8 mouse cellular contexts compared by ENCODE assay signal in the genomic region with DNA sequence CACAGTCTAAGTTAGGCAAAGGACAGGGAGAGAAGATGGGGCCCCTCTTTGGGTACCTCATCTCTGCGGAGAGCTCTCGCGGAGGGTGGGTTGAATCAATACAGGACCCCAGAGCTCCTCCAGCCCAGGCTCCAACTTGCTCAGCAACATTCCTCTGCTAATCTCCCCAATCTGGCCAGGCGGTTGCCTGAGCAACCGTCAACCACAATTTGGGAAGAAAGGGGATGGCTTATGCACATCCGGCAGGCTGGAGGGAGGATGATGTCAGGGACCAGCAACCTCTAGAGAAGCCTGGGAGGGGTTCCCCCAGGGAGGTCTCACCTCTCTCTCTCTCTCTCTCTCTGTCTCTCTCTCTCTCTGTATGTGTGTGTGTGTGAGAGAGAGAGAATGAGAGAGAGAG. TPM values are rescaled to one million over a fixed set of nuclear protein-coding genes. Genes with fewer than 3 reads are reported as not detected.
DNase-seq lines count a peak whose midpoint lies in the region; ATAC-seq lines count a peak whose summit lies in the region.

No protein-coding gene starts in this region.

- no peaks in the 10 kb centered on the region for H3K9me3 ChIP-seq in lung, embryonic 15.5 days
- no peaks in the 10 kb centered on the region for H3K9me3 ChIP-seq in embryonic facial prominence, embryonic 13.5 days
- no peaks in the 10 kb centered on the region for H3K9me3 ChIP-seq in stomach, embryonic 14.5 days (ENCODE audit: control insufficient read depth, low read depth, low read length)

- no peaks in the 10 kb centered on the region for H3K36me3 ChIP-seq in lung, embryonic 15.5 days
- H3K36me3 ChIP-seq in embryonic facial prominence, embryonic 13.5 days, result no peaks in the 10 kb centered on the region; the same call in 1 of the 2 replicates
- H3K36me3 ChIP-seq in stomach, embryonic 14.5 days (ENCODE audit: control insufficient read depth, insufficient read depth, low read length), result no peaks in the 10 kb centered on the region

- 14% methylated on average over 6 of the region's 6 CpGs for WGBS in lung, embryonic 15.5 days
- 3% methylated on average over 6 of the region's 6 CpGs for WGBS in embryonic facial prominence, embryonic 13.5 days
- 7% methylated on average over 6 of the region's 6 CpGs for WGBS in stomach, embryonic 14.5 days

- no peaks in the 10 kb centered on the region for H3K27me3 ChIP-seq in lung, embryonic 15.5 days
- H3K27me3 ChIP-seq in embryonic facial prominence, embryonic 13.5 days, result no peaks in the 10 kb centered on the region
- H3K27me3 ChIP-seq in stomach, embryonic 14.5 days (ENCODE audit: control insufficient read depth, insufficient read depth, low read length), result no peaks in the 10 kb centered on the region

- no peak overlapping the region for H3K4me3 ChIP-seq in lung, embryonic 15.5 days
- H3K4me3 ChIP-seq in embryonic facial prominence, embryonic 13.5 days, result no peak overlapping the region
- no peak overlapping the region for H3K4me3 ChIP-seq in stomach, embryonic 14.5 days (ENCODE audit: low read depth, low read length)

- H3K9ac ChIP-seq in lung, embryonic 15.5 days, result no peak overlapping the region
- 0 out of 2 replicates have a peak overlapping the region, but pooled peaks have one; percentile 49 for H3K9ac ChIP-seq in embryonic facial prominence, embryonic 13.5 days
- H3K9ac ChIP-seq in stomach, embryonic 14.5 days (replicated peaks; ENCODE audit: low read depth, low read length), result no peak overlapping the region

- H3K4me2 ChIP-seq in lung, embryonic 15.5 days, result 0 out of 2 replicates have a peak overlapping the region, but pooled peaks have one; percentile 18
- H3K4me2 ChIP-seq in embryonic facial prominence, embryonic 13.5 days, result peak overlapping the region; percentile 46
- H3K4me2 ChIP-seq in stomach, embryonic 14.5 days (replicated peaks; ENCODE audit: low read depth, low read length), result no peak overlapping the region

- DNase-seq in lung, postnatal 10 days, result no peak
- DNase-seq in kidney, postnatal 10 days, result peak; percentile 77
- no peak for DNase-seq in right cerebral cortex, adult 2 months (ENCODE audit: low spot score in 2 of 2)
- DNase-seq in adrenal gland, postnatal 14 days, result no peak

- ATAC-seq in lung, embryonic 15.5 days (ENCODE audit: borderline replicate concordance, extremely low read depth, low FRiP score, low TSS enrichment), result peak; percentile 58; the same call in 1 of the 2 replicates
- ATAC-seq in embryonic facial prominence, embryonic 13.5 days (ENCODE audit: insufficient number of reproducible peaks, insufficient read depth, low FRiP score, low TSS enrichment, low read depth), result peak; percentile 81
- ATAC-seq in stomach, embryonic 14.5 days (ENCODE audit: insufficient number of reproducible peaks, insufficient read depth, low FRiP score, low read depth), result no peak
- ATAC-seq in erythroblast, adult 5-6 weeks (replicated peaks; ENCODE audit: low FRiP score, poor library complexity, severe bottlenecking), result no peak

- H3K27ac ChIP-seq in lung, embryonic 15.5 days, result 0 out of 2 replicates have a peak overlapping the region, but pooled peaks have one; percentile 35
- peak overlapping the region; percentile 90 for H3K27ac ChIP-seq in embryonic facial prominence, embryonic 13.5 days
- peak overlapping the region; percentile 44 for H3K27ac ChIP-seq in stomach, embryonic 14.5 days (ENCODE audit: low read length)

- H3K4me1 ChIP-seq in lung, embryonic 15.5 days, result peaks cover 13% of the 10 kb centered on the region
- H3K4me1 ChIP-seq in embryonic facial prominence, embryonic 13.5 days, result peaks cover 70% of the 10 kb centered on the region
- peaks cover 19% of the 10 kb centered on the region for H3K4me1 ChIP-seq in stomach, embryonic 14.5 days (ENCODE audit: control insufficient read depth, insufficient read depth, low read length)

RNA-seq across cellular contexts. Expression of a gene that starts 11.2 kb away (rescaled TPM):
- polyA plus RNA-seq in lung, embryonic 15.5 days (2015; fragmentation: Nextera tagmentation; extraction: Ambion mirVana), result 11.7 and 15.9 TPM in 2 replicates
- polyA plus RNA-seq in embryonic facial prominence, embryonic 13.5 days (2015; fragmentation: Nextera tagmentation; extraction: Ambion mirVana), result 30.0 and 34.3 TPM in 2 replicates
- 16.1 and 18.0 TPM in 2 replicates for polyA plus RNA-seq in stomach, embryonic 14.5 days (2014; fragmentation: Nextera tagmentation; extraction: Ambion mirVana)
- 0.19 and 5.9 TPM in 2 replicates for total RNA-seq in erythroblast, adult 5-6 weeks (2015; ENCODE audit: low replicate concordance)
- total RNA-seq in erythroblast, adult 5-6 weeks (2017; ENCODE audit: low replicate concordance), result 0.56 and 3.2 TPM in 2 replicates
- total RNA-seq in adrenal gland, postnatal 14 days (2021), result 32.4 and 34.6 TPM in 2 replicates

RNA-seq across cellular contexts. Expression of a gene that starts 16.4 kb away (rescaled TPM):
- 45.9 and 47.6 TPM in 2 replicates for polyA plus RNA-seq in lung, embryonic 15.5 days (2015; fragmentation: Nextera tagmentation; extraction: Ambion mirVana)
- 51.2 and 58.6 TPM in 2 replicates for polyA plus RNA-seq in embryonic facial prominence, embryonic 13.5 days (2015; fragmentation: Nextera tagmentation; extraction: Ambion mirVana)
- 47.6 and 48.6 TPM in 2 replicates for polyA plus RNA-seq in stomach, embryonic 14.5 days (2014; fragmentation: Nextera tagmentation; extraction: Ambion mirVana)
- total RNA-seq in erythroblast, adult 5-6 weeks (2015; ENCODE audit: low replicate concordance), result 6.7 and 11.1 TPM in 2 replicates
- 6.4 and 10.3 TPM in 2 replicates for total RNA-seq in erythroblast, adult 5-6 weeks (2017; ENCODE audit: low replicate concordance)
- 130 and 140 TPM in 2 replicates for total RNA-seq in adrenal gland, postnatal 14 days (2021)

RNA-seq across cellular contexts. Expression of a gene that starts 46.5 kb away (rescaled TPM):
- polyA plus RNA-seq in lung, embryonic 15.5 days (2015; fragmentation: Nextera tagmentation; extraction: Ambion mirVana), result 117 and 119 TPM in 2 replicates
- 126 and 127 TPM in 2 replicates for polyA plus RNA-seq in embryonic facial prominence, embryonic 13.5 days (2015; fragmentation: Nextera tagmentation; extraction: Ambion mirVana)
- 95.3 and 104 TPM in 2 replicates for polyA plus RNA-seq in stomach, embryonic 14.5 days (2014; fragmentation: Nextera tagmentation; extraction: Ambion mirVana)
- 20.9 and 23.6 TPM in 2 replicates for total RNA-seq in erythroblast, adult 5-6 weeks (2015; ENCODE audit: low replicate concordance)
- 45.2 and 61.6 TPM in 2 replicates for total RNA-seq in erythroblast, adult 5-6 weeks (2017; ENCODE audit: low replicate concordance)
- 69.2 and 73.4 TPM in 2 replicates for total RNA-seq in adrenal gland, postnatal 14 days (2021)

Comparison
In these comparisons a context has a peak if more than half of its experiments do, and no peak if none do; other contexts are left out.
1. ATAC-seq: peak in lung, embryonic 15.5 days (single experiment) and embryonic facial prominence, embryonic 13.5 days (single experiment); none in stomach, embryonic 14.5 days (single experiment) and erythroblast, adult 5-6 weeks (single experiment).
2. H3K27ac ChIP-seq: peak in every context shown above with its lines; median percentile 90 in embryonic facial prominence, embryonic 13.5 days; 44 in stomach, embryonic 14.5 days; 35 in lung, embryonic 15.5 days.